Mouse (Mus musculus) midbrain, embryonic 14.5 days (tissue): ENCODE data around the gene Theg. TPM values are rescaled to one million over a fixed set of nuclear protein-coding genes. Genes with fewer than 3 reads are reported as not detected.

ENCODE experiments used
- ATAC-seq: fragments of 200-750 bp; cut with Nextera tagmentation; 2 replicates; pipeline ENCODE4 v1.8.0; 2017; ENCODE audit warnings: moderate number of reproducible peaks, moderate library complexity; ENCODE audit not compliant: low FRiP score, low TSS enrichment
- DNase-seq: peaks from one replicate; pipeline ENCODE4 v3.0.0-alpha.2; 2015
- H3K27ac ChIP-seq: fragments of 300-500 bp; sonication (generic); replicated peaks from 2 replicates; pipeline ENCODE4 v1.5.1; 2014; ENCODE audit warnings: mild to moderate bottlenecking, low read depth, low read length, moderate library complexity
- H3K27me3 ChIP-seq: fragments of 300-500 bp; sonication (generic); 2 replicates; pipeline ENCODE4 v1.6.1; 2014; ENCODE audit warnings: low read length, control low read depth, mixed read lengths; ENCODE audit not compliant: control insufficient read depth, insufficient read depth
- H3K36me3 ChIP-seq: fragments of 300-500 bp; sonication (generic); 2 replicates; pipeline ENCODE4 v1.6.1; 2014; ENCODE audit warnings: low read length, control low read depth; ENCODE audit not compliant: control insufficient read depth, insufficient read depth
- H3K4me1 ChIP-seq: fragments of 300-500 bp; sonication (generic); 2 replicates; pipeline ENCODE4 v1.6.1; 2014; ENCODE audit warnings: mild to moderate bottlenecking, antibody characterized with exemption, low read length, control low read depth; ENCODE audit not compliant: control insufficient read depth, insufficient read depth
- H3K4me2 ChIP-seq: fragments of 300-500 bp; sonication (generic); 2 replicates; pipeline ENCODE4 v1.6.1; 2014; ENCODE audit warnings: mild to moderate bottlenecking, low read length, moderate library complexity
- H3K4me3 ChIP-seq: fragments of 300-500 bp; sonication (generic); replicated peaks from 2 replicates; pipeline ENCODE4 v1.5.1; 2014; ENCODE audit warnings: low read depth, low read length
- H3K9ac ChIP-seq: fragments of 300-500 bp; sonication (generic); replicated peaks from 2 replicates; pipeline ENCODE4 v1.6.1; 2014; ENCODE audit warnings: mild to moderate bottlenecking, low read length, moderate library complexity
- H3K9me3 ChIP-seq: fragments of 300-500 bp; sonication (generic); 2 replicates; pipeline ENCODE4 v1.6.1; 2016; ENCODE audit warnings: low read length, control low read depth, mixed read lengths; ENCODE audit not compliant: control insufficient read depth
- WGBS: fragments of 180-500 bp; shearing (Covaris S2); extraction: QIAGEN DNeasy Blood & Tissue Kit; methylation state at CpG from one replicate; pipeline ENCODE4 v1.1.7; 2014; 5-methylcytosine and 5-hydroxymethylcytosine counted together
- polyA plus RNA-seq: library from polyadenylated mRNA; unstranded; fragments of >200 nt; fragmentation: Nextera tagmentation; extraction: Ambion mirVana; gene quantifications from 2 replicates; pipeline ENCODE4 v1.2.1, GENCODE M21; 2014

Gene Theg
- polyA plus RNA-seq, 1 experiment from 2014 or later = not detected

DNA sequence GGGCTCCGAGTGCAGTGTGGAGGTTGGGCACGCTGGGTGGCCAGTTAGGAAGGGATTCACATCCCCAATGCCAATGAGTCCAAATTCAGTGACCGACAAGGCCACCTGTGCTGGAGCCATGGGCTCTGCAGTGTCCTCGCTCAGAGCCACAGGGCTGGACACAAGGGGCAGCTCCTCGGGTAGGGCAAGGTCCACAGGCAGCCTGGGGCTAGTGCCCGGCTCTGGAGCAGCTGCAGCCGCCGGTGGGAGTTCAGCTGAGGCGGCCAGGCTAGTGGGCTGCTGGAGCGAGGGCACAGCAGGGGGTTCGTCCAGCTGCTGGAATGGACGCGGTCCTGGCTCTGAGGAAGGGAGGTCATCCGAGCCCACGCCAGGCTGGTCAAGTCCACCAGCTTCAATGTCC lies 45.6 kb downstream of the Theg start:
- DNase-seq = no peak
- WGBS = 73% methylated on average over 15 of the region's 15 CpGs
- no peak overlapping the region for H3K4me2 ChIP-seq
- H3K27me3 ChIP-seq = no peaks in the 10 kb centered on the region
- H3K9ac ChIP-seq = no peak overlapping the region
- peaks cover 84% of the 10 kb centered on the region for H3K36me3 ChIP-seq
- ATAC-seq = no peak
- no peaks in the 10 kb centered on the region for H3K9me3 ChIP-seq
- no peak overlapping the region for H3K27ac ChIP-seq
- H3K4me1 ChIP-seq = no peaks in the 10 kb centered on the region
- H3K4me3 ChIP-seq = no peak overlapping the region

DNA sequence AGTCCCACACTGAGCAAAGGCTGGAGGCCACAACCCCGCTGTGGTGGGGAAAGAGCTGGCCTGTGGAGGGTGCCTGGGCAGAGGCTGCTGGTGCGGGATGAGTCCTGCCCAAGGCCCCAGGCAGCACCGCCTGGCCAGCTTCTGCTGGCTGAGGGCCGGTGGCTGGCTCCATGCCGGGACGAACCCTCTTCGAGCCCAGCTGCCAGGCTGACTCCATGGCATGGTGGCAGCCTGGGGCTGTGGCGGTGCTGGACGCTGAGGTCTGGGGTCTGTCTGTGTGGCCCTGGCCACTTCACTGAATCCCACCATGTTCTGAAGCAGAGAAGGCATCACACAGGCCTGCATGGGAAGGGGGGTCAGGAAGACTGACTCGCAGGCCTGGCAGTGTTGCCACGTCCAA lies 46.4 kb downstream of the Theg start:
- DNase-seq (no peak), ATAC-seq (no peak)
- Histone ChIP-seq H3K27ac (no peak overlapping the region), H3K9me3 (no peaks in the 10 kb centered on the region), H3K9ac (no peak overlapping the region), H3K4me2 (no peak overlapping the region), H3K4me3 (no peak overlapping the region), H3K4me1 (no peaks in the 10 kb centered on the region), H3K27me3 (no peaks in the 10 kb centered on the region), H3K36me3 (peaks cover 77% of the 10 kb centered on the region)
- WGBS = 97% methylated on average over 11 of the region's 11 CpGs

DNA sequence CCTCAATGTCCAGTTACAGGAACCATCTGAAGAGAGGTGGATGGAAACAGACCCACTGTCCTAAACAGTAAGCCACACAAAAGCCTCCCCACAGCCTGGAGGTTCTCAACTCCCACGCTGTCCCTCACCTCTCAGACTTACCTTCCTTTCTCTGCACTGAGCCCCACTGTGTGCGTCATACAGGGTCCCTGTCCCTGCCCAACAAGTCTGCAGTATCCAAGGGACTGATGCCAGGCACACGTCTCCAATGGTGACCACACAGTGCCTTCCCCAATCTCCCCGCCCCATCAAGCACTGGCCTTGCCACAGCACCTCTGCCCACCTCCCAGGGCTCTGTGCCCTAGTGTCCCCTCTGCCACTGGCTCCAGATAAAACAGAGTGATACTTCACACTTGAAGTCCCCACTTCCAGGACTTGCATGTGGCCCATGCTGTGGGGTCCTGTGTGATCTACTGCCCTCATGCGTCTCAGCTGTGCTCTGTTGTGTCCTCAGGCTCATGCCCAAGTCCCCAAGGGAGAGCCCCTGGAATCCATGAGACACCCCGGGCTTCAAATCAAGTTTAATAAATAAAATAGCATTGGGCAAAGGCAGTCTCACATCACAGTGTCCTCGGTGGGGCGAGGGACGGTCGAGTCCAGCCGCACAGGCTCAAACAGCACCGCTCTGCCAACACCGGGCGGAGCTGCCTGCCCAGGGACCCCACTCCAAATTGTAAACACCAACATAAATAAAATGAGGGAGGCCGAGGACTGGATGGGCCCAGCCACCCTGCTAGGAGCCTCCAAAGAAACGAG lies 47.2 kb downstream of the Theg start:
- no peak for DNase-seq

DNA sequence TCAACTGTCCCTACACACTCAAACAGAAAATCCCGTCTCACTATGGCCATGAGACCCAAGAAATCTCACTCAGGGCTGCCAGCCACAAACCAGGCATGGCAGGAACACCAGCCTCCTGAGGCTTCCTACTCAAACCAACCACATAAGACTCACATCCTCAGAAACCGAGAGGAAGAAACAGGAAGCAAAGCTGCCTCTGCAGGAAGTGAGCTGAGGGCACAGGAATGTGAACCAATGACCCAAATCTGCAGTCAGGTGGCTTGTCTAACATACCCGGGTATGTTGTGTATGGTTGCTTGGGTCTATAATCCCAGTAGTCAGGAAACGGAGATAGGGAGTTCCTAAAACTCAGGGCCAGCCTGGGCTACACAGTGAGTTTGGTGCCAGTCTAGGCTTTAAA lies 48.3 kb downstream of the Theg start:
- Histone ChIP-seq H3K9ac (no peak overlapping the region), H3K4me3 (no peak overlapping the region), H3K9me3 (no peaks in the 10 kb centered on the region), H3K36me3 (peaks cover 58% of the 10 kb centered on the region), H3K27me3 (no peaks in the 10 kb centered on the region), H3K27ac (no peak overlapping the region), H3K4me2 (no peak overlapping the region), H3K4me1 (peaks cover 1% of the 10 kb centered on the region; the same call in 1 of the 2 replicates)
- 84% methylated on average over 4 of the region's 4 CpGs for WGBS
- ATAC-seq = no peak
- DNase-seq = no peak

More for the DNA sequence above, 47.2 kb downstream of the Theg start:
- ATAC-seq = no peak
- no peak overlapping the region for H3K4me2 ChIP-seq
- 94% methylated on average over 16 of the region's 16 CpGs for WGBS
- no peak overlapping the region for H3K9ac ChIP-seq
- H3K36me3 ChIP-seq = peaks cover 68% of the 10 kb centered on the region
- no peaks in the 10 kb centered on the region for H3K4me1 ChIP-seq
- H3K4me3 ChIP-seq = no peak overlapping the region
- H3K27me3 ChIP-seq = no peaks in the 10 kb centered on the region
- H3K9me3 ChIP-seq = no peaks in the 10 kb centered on the region
- no peak overlapping the region for H3K27ac ChIP-seq

DNA sequence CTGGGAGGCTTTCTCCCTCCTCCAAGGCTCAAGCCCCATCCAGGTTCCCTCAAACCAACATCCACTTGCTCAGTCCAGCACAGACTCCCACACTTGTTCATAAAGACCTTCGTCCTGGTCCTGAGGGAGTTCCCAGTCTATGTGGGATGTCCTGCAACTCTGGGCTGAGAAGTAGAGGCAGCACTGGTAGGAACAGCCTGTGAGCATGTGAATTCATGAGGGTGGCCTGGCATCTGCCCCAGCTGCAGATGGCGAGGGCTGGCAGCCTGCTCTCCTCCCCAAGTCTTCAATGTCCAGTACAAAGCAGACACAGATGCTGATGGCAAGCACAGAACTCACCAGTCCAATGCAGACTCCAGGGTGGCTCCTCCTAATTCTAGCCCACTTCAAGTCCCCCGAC lies 48.8 kb downstream of the Theg start:
- ATAC-seq (no peak), DNase-seq (no peak)
- Histone ChIP-seq H3K27me3 (no peaks in the 10 kb centered on the region), H3K4me1 (peaks cover 7% of the 10 kb centered on the region), H3K36me3 (peaks cover 52% of the 10 kb centered on the region), H3K4me3 (no peak overlapping the region), H3K4me2 (no peak overlapping the region), H3K9ac (no peak overlapping the region), H3K9me3 (no peaks in the 10 kb centered on the region), H3K27ac (no peak overlapping the region)
- WGBS = 92% methylated on average over 3 of the region's 3 CpGs

DNA sequence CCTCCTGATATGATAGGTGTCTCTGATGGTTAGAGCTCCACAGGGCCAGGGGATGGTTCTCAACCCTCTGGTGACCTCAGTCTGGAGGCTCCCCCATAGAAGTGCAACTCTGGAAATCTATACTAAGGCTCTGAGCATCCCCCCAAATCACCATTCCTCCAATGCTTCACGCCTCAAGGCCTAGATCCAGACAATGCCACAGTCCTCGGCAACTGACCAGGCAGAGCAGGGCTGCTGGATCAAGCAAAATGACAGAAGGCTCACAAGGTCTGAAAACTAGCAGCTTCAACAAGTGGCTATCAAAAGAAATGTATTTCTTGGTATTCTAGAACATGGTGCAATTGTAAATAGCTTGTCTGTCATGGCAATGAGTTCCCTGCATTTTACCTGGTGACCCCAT lies 49.4 kb downstream of the Theg start:
- H3K4me1 ChIP-seq = peaks cover 8% of the 10 kb centered on the region
- no peak overlapping the region for H3K4me2 ChIP-seq
- WGBS = 88% methylated on average over 2 of the region's 2 CpGs
- H3K9me3 ChIP-seq = no peaks in the 10 kb centered on the region
- peaks cover 47% of the 10 kb centered on the region for H3K36me3 ChIP-seq
- no peaks in the 10 kb centered on the region for H3K27me3 ChIP-seq
- no peak for DNase-seq
- no peak overlapping the region for H3K9ac ChIP-seq
- H3K27ac ChIP-seq = no peak overlapping the region
- H3K4me3 ChIP-seq = no peak overlapping the region
- no peak for ATAC-seq

DNA sequence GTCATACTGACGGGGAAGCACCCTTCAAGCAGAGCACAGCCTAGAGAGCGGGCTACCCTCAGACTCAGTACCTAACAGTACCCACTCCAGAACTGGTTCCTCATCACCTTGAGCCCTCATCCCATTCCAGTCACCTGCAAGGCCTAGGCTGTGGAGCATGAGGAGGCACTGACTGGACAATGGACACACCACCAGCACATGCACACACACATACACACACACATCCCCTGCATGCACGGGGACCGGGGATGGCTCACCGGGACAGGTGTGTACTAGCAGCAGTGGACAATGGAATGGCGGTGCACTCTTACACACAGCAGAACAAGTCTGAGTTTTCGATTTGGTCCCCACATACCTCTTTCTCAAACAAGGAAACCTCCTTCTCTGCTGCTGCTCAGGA lies 49.9 kb downstream of the Theg start:
- peaks cover 42% of the 10 kb centered on the region for H3K36me3 ChIP-seq
- ATAC-seq = no peak
- no peak overlapping the region for H3K27ac ChIP-seq
- peaks cover 8% of the 10 kb centered on the region for H3K4me1 ChIP-seq
- no peaks in the 10 kb centered on the region for H3K27me3 ChIP-seq
- no peak for DNase-seq
- no peaks in the 10 kb centered on the region for H3K9me3 ChIP-seq
- no peak overlapping the region for H3K4me2 ChIP-seq
- H3K4me3 ChIP-seq = no peak overlapping the region
- 94% methylated on average over 7 of the region's 7 CpGs for WGBS
- no peak overlapping the region for H3K9ac ChIP-seq

DNA sequence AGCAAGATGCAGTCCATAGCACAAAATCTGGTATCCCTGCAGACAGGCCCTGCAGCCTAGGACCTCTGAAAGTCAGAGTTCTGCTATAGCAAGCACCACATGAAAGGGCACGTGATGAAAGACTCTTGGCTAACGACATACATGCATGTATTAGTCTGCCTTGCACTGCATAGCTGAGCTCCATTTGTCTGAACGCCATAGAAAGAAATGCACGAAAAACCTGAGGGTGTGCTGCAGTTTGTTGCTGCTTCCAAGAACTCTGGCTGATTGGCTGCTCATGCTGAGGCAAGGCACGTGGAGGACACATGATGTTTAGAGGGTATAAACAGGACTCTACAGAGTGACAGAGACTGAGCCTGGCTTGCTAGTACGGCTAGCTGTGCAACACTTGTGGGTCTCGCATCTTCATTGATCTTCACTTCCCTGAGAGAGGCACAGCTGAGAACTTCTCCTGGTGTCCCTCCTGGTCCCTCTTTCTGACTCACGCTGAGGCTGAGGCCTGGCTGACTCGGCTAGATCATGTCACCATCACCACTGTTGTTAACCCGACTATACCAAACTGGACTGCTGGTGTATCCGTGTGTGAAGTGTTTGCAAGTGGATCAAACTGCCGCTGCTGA lies 50.6 kb downstream of the Theg start:
- no peaks in the 10 kb centered on the region for H3K27me3 ChIP-seq
- H3K9ac ChIP-seq = no peak overlapping the region
- WGBS = 80% methylated on average over 12 of the region's 12 CpGs
- no peak overlapping the region for H3K4me2 ChIP-seq
- H3K4me1 ChIP-seq = peaks cover 8% of the 10 kb centered on the region
- ATAC-seq (no peak), DNase-seq (no peak)
- H3K27ac ChIP-seq = no peak overlapping the region
- H3K9me3 ChIP-seq = no peaks in the 10 kb centered on the region
- H3K4me3 ChIP-seq = no peak overlapping the region
- H3K36me3 ChIP-seq = peaks cover 35% of the 10 kb centered on the region

DNA sequence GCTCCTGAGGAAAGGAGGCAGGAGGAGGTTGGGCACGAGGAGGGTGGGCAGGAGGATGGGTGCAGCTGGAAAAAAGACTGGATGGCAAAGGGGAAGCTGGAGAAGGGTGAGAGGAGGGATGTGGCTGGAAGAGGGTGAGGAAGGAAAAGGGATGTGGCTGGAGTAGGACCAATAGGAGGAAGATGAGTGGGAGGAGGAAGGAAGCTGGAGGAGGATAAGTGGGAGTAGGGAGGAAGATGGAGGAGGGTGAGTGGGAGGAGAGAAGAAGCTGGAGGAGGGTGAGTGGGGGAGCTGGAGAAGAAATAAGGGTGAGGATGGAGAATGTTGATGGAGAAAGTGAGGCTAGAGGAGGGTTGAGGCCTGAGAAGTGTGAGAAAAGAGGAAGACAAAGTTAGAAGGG lies 51.7 kb downstream of the Theg start:
- 89% methylated on average over 1 of the region's 1 CpGs for WGBS
- Histone ChIP-seq H3K27ac (no peak overlapping the region), H3K27me3 (no peaks in the 10 kb centered on the region), H3K4me2 (no peak overlapping the region), H3K4me3 (no peak overlapping the region), H3K9ac (no peak overlapping the region), H3K4me1 (peaks cover 8% of the 10 kb centered on the region), H3K36me3 (peaks cover 24% of the 10 kb centered on the region), H3K9me3 (no peaks in the 10 kb centered on the region)
- ATAC-seq = no peak
- no peak for DNase-seq
